Mouse (Mus musculus) heart, postnatal 14 days (tissue): Measurements from ENCODE around the gene Pex14. TPM values are rescaled to one million over a fixed set of nuclear protein-coding genes. Genes with fewer than 3 reads are reported as not detected.
A peak's percentile ranks its signal among the peaks of the same experiment; 100 is the strongest.

ENCODE experiments used
- DNase-seq, 2 experiments: peaks; one replicate each; pipeline ENCODE4 v3.0.0; 2021 to 2022
- intact Hi-C: fragments of 180-260 bp; cut with DNase I; formaldehyde crosslinking; loops from one replicate; pipeline ENCODE4 v1.15.1; 2025
- long read RNA-seq, 2 experiments: library from polyadenylated mRNA; stranded (forward); transcript quantifications; one replicate each; pipeline ENCODE4 v2.0.0; 2021
- total RNA-seq, 2 experiments: library from RNA; stranded (reverse); gene quantifications; 2 replicates each; pipeline ENCODE4 v1.2.3; 2021

The Pex14 gene
- total RNA-seq, result 10 to 100 TPM; 20.5 to 21.7 TPM
- long read RNA-seq, experiment 1, transcript Pex14-201 (9 exons, 2,006 nt), result major isoform, 81 of 89 reads
- long read RNA-seq, experiment 1, partial matches to known transcripts, result 1 of 89 reads
- long read RNA-seq, experiment 1, other reads (novel, unspliced or antisense), result 6 of 89 reads
- long read RNA-seq, experiment 2, transcript Pex14-201 (9 exons, 2,006 nt), result major isoform, 79 of 92 reads
- long read RNA-seq, experiment 2, partial matches to known transcripts, result 1 of 92 reads
- long read RNA-seq, experiment 2, other reads (novel, unspliced or antisense), result 10 of 92 reads

DNA sequence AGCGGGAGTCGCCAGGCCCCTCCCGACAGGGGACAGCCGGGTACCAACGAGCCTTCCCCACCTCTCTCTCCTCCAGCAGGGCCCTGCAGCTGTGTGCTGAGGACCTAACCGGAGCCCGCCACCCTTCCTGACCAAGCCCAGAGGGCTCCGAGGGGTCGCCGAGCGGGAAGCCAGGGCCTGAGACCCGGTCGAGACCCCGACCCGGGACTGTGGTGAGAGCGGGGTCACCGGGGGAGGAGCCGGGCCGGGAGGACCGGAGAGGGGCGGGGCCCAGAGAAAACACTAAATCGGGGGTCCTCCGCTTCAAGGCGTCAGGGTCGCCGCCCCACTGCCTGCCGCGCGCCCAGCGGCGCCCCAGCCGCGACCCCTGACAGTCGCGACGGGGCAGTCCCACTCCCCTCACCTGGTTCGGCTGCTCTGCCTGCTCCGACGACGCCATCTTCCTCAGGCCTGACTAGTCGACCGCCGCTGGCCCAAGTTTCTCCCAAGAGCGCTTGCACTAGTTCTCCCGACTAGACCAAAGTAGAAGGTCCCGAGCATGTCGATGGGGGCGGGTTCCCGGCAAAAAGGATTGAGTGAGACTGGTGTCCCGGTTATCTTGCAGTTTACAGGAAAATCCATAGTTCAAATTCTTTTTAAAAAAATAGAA, at the start of gene Pex14:
Gene Pex14, minus strand, starts transcription at position 508 of the 649 bp plus-strand sequence.
- peak; percentile 87 to 90 for DNase-seq
- intact Hi-C loops, result no loop called here

DNA sequence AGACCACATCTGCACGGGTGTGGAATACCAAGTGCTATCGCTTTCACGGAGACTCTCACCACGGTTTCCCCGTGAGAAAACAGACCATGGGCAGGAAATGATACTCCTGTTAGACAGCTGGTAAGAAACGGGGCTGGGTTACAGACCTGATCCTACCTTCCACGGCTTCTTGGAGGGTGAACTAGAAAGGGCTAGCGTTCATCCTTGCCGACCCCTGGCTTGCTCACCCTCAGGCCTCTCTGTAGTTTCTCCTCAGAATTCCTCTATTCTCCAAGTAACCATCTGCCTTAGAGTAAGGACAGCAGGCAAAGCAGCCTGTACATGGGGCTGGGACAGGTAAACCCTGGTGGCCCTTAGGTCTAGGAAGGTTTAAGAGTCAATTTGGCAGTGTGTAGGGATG, 49.5 kb upstream of the Pex14 start:
- no peak for DNase-seq
- intact Hi-C loops, result loop anchor here (5.0 kb wide), 1 partner anchor 393 kb away; no protein-coding TSS in a partner anchor

DNA sequence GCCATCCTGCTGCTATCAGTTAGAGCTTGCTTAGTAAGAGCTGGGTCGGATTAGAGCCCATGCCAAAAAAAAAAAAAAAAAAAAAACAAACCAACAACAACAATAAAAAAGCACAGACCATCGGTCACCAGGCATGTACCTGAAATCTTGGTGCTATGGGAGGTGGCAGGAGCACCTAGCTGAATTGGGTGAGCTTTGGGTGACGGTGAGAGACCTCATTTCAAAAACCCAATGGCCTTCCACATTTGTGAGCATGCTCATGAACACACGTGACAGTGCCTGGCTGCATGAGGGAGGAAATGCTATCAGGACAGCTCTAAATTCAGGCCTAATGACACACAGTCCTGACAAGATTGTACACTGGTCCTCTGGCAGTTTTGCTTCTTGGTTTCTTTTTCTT, 48.4 kb upstream of the Pex14 start:
- DNase-seq, result no peak
- intact Hi-C loops, result loop anchor here (5.0 kb wide), 1 partner anchor 394 kb away; no protein-coding TSS in a partner anchor

DNA sequence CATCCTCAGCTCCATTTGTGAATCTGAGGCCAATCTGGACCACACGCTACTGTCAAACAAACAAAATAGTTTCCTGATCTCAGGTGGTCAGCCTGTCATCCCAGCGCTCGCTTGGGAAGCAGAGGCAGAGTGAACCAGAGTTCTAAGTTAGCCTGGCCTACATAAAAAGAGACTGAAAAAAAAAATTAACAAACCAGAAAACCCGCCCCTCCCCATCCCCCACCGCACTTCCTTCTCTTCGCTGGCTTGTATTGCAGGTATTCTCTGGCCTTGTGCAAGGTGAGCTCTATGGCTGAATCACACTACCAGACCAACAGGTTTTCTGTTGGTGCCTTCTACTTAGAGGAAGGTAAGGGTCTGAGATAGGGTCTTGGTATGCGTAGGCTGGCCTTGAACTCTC, 47.9 kb upstream of the Pex14 start:
- intact Hi-C loops, result loop anchor here (5.0 kb wide), 1 partner anchor 395 kb away; no protein-coding TSS in a partner anchor
- DNase-seq, result no peak

DNA sequence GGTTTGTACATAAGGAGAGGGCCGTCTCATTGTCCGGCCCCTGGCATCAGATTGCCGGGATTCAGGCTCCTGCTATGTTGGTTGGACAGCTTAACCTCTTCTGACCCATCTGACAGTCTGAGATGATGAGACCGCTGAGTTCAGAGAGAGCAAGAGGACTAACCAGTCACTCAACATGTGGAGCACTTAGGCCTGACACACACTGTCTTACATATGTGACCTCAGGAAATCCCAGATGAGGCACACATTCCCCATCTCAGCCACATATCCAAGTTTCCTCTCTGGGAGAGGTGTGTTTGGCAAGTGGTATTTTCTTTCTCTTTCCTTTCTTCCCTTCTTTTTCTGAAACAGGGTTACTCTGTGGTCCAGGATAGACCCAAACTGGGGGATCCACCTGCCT, 45.5 kb upstream of the Pex14 start:
- DNase-seq, result no peak
- intact Hi-C loops, result loop anchor here (5.0 kb wide), 1 partner anchor 397 kb away; no protein-coding TSS in a partner anchor

DNA sequence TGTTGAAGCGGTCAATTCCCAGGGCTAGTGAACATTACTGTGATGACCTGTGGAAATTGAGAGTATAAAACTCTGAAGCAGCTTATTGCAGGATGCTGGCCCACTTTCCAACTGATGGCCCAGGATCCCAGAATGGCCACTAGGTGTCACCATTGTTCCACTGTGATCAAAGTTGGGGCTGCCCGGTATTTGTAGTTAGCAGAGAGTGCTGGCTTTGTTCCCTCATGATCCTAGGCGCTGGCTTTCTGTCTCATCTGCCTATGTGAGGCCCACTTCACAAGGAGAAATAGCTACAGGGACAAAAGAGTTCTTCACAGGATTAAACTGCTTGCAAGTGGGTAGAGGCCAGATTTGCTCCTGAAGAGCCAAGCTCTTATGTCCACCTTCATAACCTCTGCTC, 44.8 kb upstream of the Pex14 start:
- intact Hi-C loops, result loop anchor here (1.0 kb wide), 1 partner anchor 38 kb away; no protein-coding TSS in a partner anchor
- peak; percentile 79 to 88 for DNase-seq

DNA sequence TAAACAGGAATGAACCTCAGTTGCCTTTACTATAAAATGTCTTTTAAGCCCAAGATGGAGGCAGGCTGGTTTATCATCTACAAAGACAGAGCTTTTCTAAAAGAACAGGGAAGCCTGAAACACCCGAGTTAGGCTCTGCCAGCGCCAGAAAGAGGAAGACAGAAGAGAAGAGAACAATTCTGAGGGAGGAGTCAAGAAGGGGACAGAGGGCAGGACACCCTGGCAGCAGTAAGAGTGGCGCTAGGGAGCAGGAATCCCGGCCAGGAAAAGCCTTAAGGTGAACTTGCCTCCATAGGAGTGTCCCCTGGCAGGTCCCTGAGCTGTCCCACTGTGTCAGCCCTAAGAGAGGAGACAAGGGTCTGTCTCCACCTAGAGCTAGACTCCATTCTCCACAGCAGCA, 43.9 kb upstream of the Pex14 start:
- intact Hi-C loops, result no loop called here
- no peak for DNase-seq

DNA sequence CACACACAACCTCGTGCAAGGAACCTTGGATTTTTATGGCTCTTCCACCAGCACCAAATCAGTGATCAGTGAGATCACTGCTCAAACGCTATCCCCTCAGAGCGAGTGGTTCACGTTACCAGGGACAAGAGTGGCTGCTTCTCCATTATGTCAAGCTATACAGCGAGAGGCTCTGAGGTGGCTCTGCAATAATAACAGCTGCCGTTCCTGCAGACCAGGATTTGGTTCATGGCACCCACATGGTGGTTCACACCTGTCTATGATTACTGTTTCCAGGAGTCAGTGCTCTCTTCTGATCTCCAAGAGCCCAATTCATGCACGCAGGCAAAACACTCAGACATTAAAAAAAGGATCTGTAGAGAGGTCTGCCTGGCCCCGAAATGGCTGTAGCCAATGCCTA, 38.8 kb upstream of the Pex14 start:
- intact Hi-C loops, result loop anchor here (5.0 kb wide), 2 partner anchors 61 to 436 kb away; no protein-coding TSS in a partner anchor
- no peak for DNase-seq

DNA sequence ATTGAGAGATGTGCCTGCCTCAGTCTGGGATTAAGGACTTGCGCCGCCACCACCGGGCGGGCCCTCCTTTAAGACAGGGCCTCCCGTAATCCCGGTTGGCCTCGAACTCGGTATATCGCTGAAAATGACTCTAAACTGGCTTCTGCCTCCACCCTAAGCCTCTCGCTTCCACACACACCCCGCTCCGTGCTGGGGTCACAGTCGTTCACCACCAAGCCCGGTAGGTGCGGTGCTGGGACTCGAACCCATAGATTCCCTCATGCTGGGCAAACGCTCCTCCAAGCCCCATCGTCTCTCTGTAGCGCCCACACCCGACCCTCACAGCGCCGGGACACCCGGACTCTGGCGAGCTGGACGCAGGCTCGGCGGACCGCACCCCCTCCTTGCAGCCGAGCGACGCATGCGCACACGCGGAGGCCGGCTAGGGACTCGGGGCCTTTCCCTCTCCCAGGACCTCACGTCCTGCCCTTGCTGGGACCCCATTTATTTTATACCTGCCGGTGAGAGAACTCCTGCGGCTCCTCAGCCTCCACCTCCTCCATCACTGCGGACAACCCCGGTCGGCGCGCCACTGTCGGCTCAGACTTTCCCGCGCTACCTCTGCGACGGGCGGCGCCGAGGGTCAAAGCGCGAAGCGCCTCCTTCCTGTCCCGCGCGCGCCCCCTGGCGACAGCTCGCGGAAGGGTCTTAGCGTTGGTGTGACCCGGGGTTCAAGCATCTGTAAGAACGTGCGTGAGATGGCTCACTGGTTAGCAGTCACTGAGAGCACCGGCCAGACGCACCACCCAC, 37.5 kb upstream of the Pex14 start, which contains the start of gene Cenps:
Gene Cenps, minus strand, starts transcription at position 648 of the 789 bp plus-strand sequence.
- DNase-seq, result peak; percentile 92 to 94
- intact Hi-C loops, result loop anchor here (5.0 kb wide), 2 partner anchors 60 to 435 kb away; no protein-coding TSS in a partner anchor

DNA sequence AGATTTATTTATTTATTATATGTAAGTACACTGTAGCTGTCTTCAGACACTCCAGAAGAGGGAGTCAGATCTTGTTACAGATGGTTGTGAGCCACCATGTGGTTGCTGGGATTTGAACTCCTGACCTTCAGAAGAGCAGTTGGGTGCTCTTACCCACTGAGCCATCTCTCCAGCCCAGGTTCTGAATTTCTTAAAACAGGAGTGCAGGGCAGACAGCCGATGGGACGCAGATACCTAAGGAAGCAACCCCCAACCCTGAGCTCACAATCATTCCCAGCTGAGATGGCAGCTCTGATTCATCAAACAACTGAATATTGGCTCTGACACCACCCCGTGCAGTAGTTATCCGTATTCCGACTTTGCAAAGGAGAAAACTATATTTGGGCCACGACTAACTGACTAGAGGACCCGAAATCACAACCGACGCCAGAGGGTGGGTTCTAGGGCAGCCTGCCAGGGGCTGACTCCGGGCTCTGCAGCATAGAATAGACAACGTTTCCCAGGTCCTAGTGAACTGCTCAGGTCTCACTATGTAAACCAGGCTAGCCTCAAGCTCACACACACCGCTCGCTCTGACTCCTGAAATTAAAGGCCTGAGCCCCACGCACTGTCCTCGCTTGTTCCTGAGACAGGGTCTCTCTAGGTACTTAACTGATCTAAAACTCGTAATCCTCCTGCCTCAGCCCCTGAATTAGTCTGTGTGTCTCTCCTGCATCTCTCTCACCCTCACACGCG, 36.6 kb upstream of the Pex14 start:
- no peak for DNase-seq
- intact Hi-C loops, result loop anchor here (5.0 kb wide), 2 partner anchors 59 to 434 kb away; no protein-coding TSS in a partner anchor

DNA sequence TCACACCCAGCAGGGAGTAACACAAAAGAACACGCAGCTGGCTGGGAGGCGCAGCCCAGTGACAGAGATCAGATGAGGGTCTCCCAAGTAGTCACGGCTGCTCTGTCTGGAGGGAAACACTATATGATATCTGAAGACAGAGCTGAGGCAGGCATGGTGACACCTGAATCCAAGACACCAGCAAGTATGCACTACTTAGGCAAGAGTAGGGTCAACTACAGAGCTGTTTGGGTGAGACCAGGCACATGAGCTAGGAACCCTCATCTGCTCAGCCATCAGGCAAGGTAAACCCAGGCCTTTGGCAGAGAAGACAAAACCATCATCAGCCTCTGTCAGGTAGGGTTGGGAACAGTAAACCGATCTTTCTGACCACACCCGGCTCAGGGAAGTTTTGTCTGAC, 33.7 kb upstream of the Pex14 start:
- no peak for DNase-seq
- intact Hi-C loops, result loop anchor here (2.0 kb wide), 1 partner anchor 27 kb away; no protein-coding TSS in a partner anchor

DNA sequence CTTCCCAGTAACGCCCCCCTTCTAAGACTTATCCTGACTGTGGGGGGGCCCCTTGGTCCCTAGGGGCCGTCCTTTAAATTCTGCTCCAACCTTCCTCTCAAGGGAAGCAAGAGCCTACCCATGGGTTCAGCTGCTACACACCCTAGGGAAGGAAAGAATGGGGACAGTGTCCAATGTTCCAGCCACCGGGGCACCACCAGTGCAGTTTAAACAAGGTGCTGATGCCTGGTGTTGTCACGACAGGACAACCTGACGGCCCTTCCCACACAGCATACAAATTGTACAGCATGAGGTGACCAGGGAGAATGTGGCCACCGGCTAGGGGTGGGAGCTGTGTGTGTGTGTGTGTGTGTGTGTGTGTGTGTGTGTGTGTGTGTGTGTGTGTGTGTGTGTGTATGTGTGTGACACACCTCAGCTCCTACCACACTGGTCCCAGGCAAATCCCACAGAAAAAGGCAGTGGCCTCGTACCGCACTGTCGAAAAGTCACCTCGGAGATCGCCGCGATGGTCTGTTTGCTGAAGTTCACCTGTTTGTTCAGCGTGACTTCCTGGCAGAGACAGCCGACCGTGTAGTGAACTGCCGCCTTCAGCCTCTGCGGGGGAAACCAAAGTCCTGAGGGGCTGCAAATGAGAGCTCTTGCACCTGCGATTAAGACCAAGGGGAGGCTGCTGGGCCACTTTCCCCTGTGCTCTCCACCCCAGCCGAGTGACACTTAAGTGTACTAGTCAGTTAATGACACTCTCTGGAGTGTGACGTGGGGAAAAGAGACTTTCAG, 32.3 kb upstream of the Pex14 start:
- DNase-seq, result no peak
- intact Hi-C loops, result loop anchor here (2.0 kb wide), 1 partner anchor 25 kb away; no protein-coding TSS in a partner anchor

DNA sequence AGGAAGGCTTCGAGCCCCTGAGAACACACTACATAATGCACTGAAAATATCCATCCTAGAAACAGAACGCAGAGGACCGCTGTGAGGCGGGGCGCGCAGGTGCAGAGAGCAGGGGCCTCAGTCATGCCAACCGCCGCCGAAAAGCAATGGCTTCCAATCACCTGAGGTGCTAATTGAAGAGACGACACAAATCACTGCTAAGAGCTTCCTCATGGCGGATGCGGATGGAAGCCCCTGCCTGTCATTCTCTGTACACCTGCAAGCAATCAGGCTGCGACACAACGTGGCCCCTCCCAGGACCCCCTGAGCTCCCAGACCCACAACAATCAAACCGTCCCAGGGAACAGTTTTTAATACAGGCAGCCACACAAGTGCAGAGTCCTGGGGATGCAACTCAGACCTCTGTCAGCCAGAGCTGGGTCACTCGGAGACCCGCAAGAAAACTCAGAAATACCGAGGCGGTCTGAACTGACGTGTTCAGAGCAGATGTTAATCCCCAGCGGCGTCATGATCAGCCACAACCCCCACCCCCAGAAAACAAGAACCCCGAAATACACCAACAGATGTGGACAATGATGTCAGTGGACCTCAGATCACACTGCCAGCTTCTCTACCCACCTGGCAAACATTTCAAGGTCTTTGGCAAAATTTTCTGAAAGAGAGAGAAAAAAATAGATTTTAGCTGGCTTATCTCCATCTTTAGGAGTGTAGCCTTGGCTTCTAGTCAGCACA, 31.5 kb upstream of the Pex14 start:
- no peak for DNase-seq
- intact Hi-C loops, result no loop called here

DNA sequence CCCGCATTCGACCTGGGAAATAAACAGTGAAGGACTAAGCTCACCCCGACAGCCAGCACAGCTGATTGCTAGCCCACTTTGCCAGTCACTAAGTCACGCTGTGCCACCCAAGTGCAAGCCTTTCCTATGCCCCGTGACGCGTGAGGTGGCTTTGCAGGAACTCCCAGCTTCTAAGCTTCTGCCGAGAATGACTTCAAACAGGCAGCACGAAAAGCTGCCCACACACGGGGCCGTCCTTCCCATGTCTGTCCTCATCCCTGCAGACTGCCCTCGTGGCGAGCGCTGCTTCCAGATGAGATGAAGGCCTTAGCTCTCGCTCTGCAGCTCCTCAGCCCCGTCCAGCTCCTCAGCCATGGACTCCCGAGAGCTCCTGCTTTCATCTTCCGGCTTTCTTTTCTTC, 28.8 kb upstream of the Pex14 start:
- DNase-seq, result no peak
- intact Hi-C loops, result no loop called here

DNA sequence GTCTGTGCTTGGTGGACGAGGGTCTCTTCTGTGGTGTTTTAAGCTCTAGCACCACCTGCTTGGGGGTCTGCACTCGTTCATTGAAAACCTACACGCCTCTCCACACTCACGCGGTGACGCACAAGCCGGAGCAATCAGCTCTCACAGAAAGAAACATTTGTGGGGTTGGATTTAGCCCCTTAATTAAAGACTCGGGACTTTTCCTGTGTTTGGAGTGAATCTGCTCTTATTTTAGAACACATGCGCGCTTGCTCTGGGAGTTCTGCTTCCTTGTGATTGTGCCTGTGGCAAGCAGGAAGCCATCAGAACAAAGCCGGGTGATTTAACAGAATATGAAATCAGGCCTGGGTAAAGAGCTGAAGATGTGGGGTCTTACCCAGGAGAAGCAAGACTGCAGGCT, 27.0 kb upstream of the Pex14 start, which contains the start of gene Cort:
Gene Cort, minus strand, starts transcription at position 101 of the 400 bp plus-strand sequence.
- intact Hi-C loops, result no loop called here
- DNase-seq, result no peak

DNA sequence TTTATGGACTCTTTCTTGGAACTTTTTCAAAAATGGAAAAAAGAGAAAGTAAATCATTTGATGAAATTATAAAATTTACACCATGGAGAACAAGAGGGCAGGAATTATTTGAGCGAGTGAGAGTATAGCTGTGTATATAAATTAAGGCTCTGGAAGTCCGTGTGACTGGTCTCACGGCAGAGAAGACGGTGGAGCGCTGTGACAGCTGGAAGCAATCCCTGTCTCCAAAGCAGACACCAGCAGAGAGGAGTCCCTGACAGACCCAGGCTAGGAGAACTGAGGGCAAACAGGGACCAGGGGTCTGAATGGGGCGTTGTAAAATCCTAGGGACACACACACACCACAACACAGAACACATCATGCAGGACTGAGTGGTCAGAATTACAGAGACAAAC, 26.4 kb upstream of the Pex14 start:
- no peak for DNase-seq
- intact Hi-C loops, result no loop called here

DNA sequence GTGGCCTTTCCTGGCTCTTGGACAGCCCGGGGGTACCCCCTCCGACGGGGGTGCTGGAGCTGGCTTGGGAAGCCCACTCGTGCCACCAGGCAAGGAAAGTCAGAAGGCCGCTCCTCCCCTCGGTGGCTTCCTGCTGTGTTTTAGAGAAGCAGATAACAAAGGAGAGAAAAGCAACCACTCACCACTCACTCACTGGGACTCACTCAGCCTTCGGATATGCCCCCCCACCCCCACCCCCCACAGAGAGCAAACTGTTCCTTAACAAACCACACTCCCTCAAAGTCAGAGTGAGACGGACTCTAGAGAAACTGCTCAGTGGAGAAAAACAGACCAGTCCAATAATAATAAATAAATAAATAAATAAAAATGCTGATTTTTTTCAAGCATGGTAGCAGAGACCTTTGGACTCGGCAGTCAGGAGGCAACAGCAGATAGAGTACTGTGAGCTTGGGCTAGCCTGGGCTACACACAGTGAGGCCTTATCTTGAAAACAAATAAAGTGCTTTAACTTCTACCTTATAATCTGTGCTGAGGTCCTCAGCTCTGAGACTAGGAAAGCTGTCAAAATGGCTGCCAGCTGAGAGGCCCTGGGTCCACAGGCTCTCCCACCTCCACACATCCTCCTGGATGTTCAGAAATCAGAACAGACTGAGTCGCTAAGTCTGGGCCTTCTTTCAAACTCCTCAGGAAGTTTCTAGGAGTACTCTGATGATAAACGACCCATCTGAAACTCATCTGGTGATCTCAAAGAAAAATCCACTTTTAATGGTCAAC, 25.9 kb upstream of the Pex14 start:
- intact Hi-C loops, result no loop called here
- DNase-seq, result no peak

DNA sequence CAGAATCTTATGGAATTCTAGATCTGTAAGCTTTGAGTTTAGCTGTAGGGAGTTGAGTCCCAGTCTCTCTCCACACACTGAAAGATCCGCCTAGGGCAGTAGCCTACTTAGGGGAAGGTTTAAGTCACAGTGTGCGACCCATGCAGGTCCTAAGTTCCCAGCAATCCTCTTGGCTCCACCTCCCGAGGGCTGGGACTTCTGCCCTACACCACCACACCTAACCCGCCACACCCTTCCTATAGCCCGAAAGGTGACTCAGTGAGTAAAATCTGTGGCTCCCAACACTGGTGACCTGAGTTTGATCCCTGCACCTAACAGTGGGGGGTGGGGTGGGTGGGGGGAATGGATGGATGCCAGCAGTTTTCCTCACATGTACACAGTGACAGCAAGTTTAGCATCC, 23.8 kb upstream of the Pex14 start:
- intact Hi-C loops, result no loop called here
- DNase-seq, result no peak
